Mouse (Mus musculus): ENCODE data around the gene Nat8f3. TPM values are rescaled to one million over a fixed set of nuclear protein-coding genes. Genes with fewer than 3 reads are reported as not detected.
"Not testable (repeated sequence)": the region's sequence is repeated elsewhere in the genome, so short reads cannot be mapped to it uniquely, and the experiment has no call there.

Nat8f3 gene
- polyA plus RNA-seq, 1 experiment from 2014 or later, result 0.30 TPM

- H3K9me3 ChIP-seq; H3K27ac ChIP-seq; H3K27me3 ChIP-seq; H3K9ac ChIP-seq (replicated peaks); H3K4me2 ChIP-seq (replicated peaks); H3K4me3 ChIP-seq (replicated peaks); ATAC-seq; H3K36me3 ChIP-seq; H3K4me1 ChIP-seq (replicated peaks): not testable (repeated sequence)
- 87% methylated on average over 2 of the region's 4 CpGs for WGBS
These were observed 63.6 kb downstream of the Nat8f3 start for GRCm38 (mm10) chr6:85701943-85702342.

Small RNAs within 50 kb of the gene (microRNA-seq; reads per million reads assigned to microRNA genes)
- gene Gm27317, result not detected
- gene Mir6375, result not detected

Other genes starting within 250 kb of the Nat8f3 start
- gene Alms1, start 178.2 kb downstream of the Nat8f3 start, polyA plus RNA-seq (2015; fragmentation: Nextera tagmentation; extraction: Ambion mirVana), result 6.5 and 7.3 TPM in 2 replicates
- not detected in 2 replicates for gene Nat8f7, start 52.5 kb downstream of the Nat8f3 start, polyA plus RNA-seq (2015; fragmentation: Nextera tagmentation; extraction: Ambion mirVana)
- gene Nat8f6, start 55.2 kb upstream of the Nat8f3 start, polyA plus RNA-seq (2015; fragmentation: Nextera tagmentation; extraction: Ambion mirVana), result not detected in 2 replicates
- gene Nat8f5, start 55.2 kb upstream of the Nat8f3 start, polyA plus RNA-seq (2015; fragmentation: Nextera tagmentation; extraction: Ambion mirVana), result 0.22 TPM in 1 of 2 replicates, not detected in the other
- gene Nat8, start 66.3 kb upstream of the Nat8f3 start, polyA plus RNA-seq (2015; fragmentation: Nextera tagmentation; extraction: Ambion mirVana), result not detected in 2 replicates
- gene Nat8f2, start 103.4 kb upstream of the Nat8f3 start, polyA plus RNA-seq (2015; fragmentation: Nextera tagmentation; extraction: Ambion mirVana), result not detected in 2 replicates
- 7.0 TPM in 2 replicates for gene Nat8f4, start 139.1 kb upstream of the Nat8f3 start, polyA plus RNA-seq (2015; fragmentation: Nextera tagmentation; extraction: Ambion mirVana)
- gene Tprkb, start 146.1 kb upstream of the Nat8f3 start, polyA plus RNA-seq (2015; fragmentation: Nextera tagmentation; extraction: Ambion mirVana), result 41.0 and 52.0 TPM in 2 replicates
- 14.0 and 15.7 TPM in 2 replicates for gene Nat8f1, start 149.9 kb upstream of the Nat8f3 start, polyA plus RNA-seq (2015; fragmentation: Nextera tagmentation; extraction: Ambion mirVana)
- gene Dusp11, start 195.9 kb upstream of the Nat8f3 start, polyA plus RNA-seq (2015; fragmentation: Nextera tagmentation; extraction: Ambion mirVana), result 50.9 and 51.3 TPM in 2 replicates